Mouse (Mus musculus): Measurements from ENCODE around the gene Mroh2a. TPM values are rescaled to one million over a fixed set of nuclear protein-coding genes. Genes with fewer than 3 reads are reported as not detected.

The Mroh2a gene
- polyA plus RNA-seq, 1 experiment: not detected

DNA sequence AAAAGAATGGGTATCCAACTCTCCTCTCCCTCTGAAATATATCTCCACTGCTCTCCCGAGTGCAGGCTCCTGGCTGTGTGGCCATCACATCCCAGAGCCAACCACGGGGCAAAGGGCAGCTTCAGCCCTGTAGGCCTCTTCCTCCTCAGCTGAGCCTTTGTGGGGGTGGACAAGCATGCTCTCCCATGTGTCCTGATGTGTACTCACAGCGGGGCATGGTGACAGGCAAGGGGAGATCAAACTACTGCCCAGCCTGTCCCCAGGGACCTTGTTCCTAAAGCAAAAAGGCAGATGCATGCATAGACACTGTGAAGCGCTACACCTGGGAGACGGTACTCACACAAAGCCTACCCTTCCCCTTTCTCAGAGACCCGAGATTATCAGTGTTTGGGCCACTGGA lies 33.3 kb downstream of the Mroh2a start:
- no peak overlapping the region for H3K27ac ChIP-seq (ENCODE audit: insufficient read depth, low read depth, low read length)
- H3K4me1 ChIP-seq (ENCODE audit: control insufficient read depth, insufficient read depth, low read length): peaks cover 6% of the 10 kb centered on the region; the same call in 1 of the 2 replicates
- WGBS: 81% methylated on average over 6 of the region's 6 CpGs
- TF ChIP-seq CTCF (IDR thresholded peaks at IDR 0.05; ENCODE audit: insufficient read depth, low read depth, low read length): no peak
- no peak for TF ChIP-seq POLR2A (IDR thresholded peaks at IDR 0.05; ENCODE audit: insufficient read depth, low read depth, low read length)
- H3K4me3 ChIP-seq (ENCODE audit: insufficient read depth, low read depth, low read length): no peak overlapping the region

DNA sequence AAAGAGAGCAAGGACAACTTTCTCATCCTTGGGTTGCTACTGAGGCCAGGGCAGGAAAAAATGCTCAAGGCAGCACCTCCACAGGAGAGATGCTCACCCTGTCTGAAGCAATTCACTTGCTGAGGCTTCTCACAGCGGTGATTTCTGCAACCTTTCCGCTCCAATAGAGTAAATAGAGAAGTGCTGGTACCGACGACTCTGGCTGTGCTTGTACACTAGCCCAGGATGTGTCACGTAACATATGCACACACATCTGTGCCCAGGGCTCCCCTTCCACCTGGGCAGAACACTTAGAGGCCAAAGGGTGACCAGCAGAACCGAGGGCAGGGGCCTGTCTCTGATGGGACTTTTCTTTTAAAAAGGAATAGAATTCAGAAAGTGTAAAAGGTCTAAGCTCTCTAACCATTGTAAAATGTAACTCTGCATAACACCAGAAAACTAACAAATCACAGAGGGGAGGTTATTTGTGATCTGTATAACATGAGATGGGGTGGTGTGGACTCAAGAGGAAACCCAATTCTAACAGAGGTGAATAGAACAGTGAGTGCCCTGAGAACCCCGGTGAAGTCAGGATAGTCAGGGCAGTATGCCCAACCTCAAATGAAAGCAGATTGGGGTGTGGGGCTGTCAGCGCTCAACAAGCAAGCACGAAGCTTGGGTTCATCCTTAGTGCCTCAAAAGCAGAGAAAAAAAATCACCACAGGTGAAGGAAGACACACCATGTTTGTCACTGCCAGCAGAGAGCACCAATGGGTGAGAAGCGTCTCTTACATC lies 34.0 kb downstream of the Mroh2a start:
- H3K4me3 ChIP-seq (ENCODE audit: insufficient read depth, low read depth, low read length): no peak overlapping the region
- no peak for TF ChIP-seq CTCF (IDR thresholded peaks at IDR 0.05; ENCODE audit: insufficient read depth, low read depth, low read length)
- TF ChIP-seq POLR2A (IDR thresholded peaks at IDR 0.05; ENCODE audit: insufficient read depth, low read depth, low read length): no peak

DNA sequence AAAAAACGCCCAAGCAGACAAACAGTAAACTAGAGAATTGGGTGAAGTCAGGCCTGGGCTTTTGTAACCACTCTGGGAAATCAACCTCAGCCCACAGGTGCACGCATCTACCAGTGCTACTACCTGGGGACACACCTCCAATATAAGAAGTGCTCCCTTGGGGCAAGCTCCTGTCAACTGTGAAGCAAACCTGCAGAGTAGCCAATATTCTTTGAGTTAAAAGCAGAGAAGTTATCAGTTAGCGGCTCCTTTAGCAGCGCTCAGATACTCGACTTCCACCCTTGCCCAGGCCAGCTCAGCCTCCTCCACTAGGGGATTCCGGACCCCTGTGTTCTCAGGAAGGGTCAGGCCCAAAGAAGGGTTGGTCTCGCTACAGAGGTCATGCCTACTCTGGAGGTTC lies 34.9 kb downstream of the Mroh2a start:
- H3K4me3 ChIP-seq (ENCODE audit: insufficient read depth, low read depth, low read length): no peak overlapping the region
- no peak overlapping the region for H3K27ac ChIP-seq (ENCODE audit: insufficient read depth, low read depth, low read length)
- no peak for TF ChIP-seq CTCF (IDR thresholded peaks at IDR 0.05; ENCODE audit: insufficient read depth, low read depth, low read length)
- TF ChIP-seq POLR2A (IDR thresholded peaks at IDR 0.05; ENCODE audit: insufficient read depth, low read depth, low read length): no peak
- 87% methylated on average over 7 of the region's 7 CpGs for WGBS
- H3K4me1 ChIP-seq (ENCODE audit: control insufficient read depth, insufficient read depth, low read length): peaks cover 6% of the 10 kb centered on the region; the same call in 1 of the 2 replicates

More for the DNA sequence above, 34.0 kb downstream of the Mroh2a start:
- no peak overlapping the region for H3K27ac ChIP-seq (ENCODE audit: insufficient read depth, low read depth, low read length)
- H3K4me1 ChIP-seq (ENCODE audit: control insufficient read depth, insufficient read depth, low read length): peaks cover 6% of the 10 kb centered on the region; the same call in 1 of the 2 replicates
- WGBS: 83% methylated on average over 10 of the region's 10 CpGs

DNA sequence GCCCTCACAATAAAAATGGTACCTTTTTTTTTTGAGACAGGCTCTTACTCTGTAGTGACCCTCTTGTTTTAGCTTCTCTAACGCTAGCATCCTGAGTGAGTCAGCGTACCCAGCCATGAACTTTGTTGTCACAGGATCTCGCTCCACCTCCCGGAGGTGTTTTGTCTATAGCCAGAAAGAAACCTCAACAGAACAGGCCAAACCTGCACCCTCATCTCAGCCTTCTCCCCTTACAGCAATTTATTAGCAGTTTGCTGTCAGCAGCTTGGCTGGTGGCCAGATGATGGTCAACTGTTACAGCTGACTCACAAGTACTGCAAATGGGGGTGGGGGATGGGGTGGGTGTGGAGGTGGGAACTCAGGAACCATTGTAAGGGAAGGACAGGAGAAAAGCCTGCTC lies 35.5 kb downstream of the Mroh2a start:
- TF ChIP-seq CTCF (IDR thresholded peaks at IDR 0.05; ENCODE audit: insufficient read depth, low read depth, low read length) (no peak), POLR2A (IDR thresholded peaks at IDR 0.05; ENCODE audit: insufficient read depth, low read depth, low read length) (no peak)
- H3K4me1 ChIP-seq (ENCODE audit: control insufficient read depth, insufficient read depth, low read length): peaks cover 6% of the 10 kb centered on the region; the same call in 1 of the 2 replicates
- WGBS: 76% methylated on average over 4 of the region's 4 CpGs
- no peak overlapping the region for H3K27ac ChIP-seq (ENCODE audit: insufficient read depth, low read depth, low read length)
- no peak overlapping the region for H3K4me3 ChIP-seq (ENCODE audit: insufficient read depth, low read depth, low read length)

DNA sequence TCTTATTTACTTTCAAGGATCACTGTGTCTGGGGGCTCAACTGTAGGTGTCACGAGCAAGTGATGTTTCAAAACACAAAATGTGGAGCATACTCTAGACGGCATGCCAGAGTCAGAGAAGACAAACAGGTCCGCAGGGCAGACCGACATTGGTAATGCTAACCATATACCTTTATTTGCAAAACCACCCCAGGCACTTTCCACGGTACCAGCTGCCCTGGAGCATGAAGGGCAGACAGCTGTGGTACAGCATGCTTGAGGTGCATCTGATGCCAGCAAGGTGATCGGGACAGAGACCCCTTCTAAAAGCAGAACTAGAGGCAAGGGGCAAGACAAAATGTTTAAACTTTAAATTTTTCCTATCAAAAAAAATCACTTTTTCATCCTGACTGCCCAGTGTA lies 36.2 kb downstream of the Mroh2a start:
- Histone ChIP-seq H3K4me3 (ENCODE audit: insufficient read depth, low read depth, low read length) (no peak overlapping the region), H3K4me1 (ENCODE audit: control insufficient read depth, insufficient read depth, low read length) (peaks cover 6% of the 10 kb centered on the region; the same call in 1 of the 2 replicates), H3K27ac (ENCODE audit: insufficient read depth, low read depth, low read length) (no peak overlapping the region)
- 77% methylated on average over 6 of the region's 6 CpGs for WGBS
- TF ChIP-seq CTCF (IDR thresholded peaks at IDR 0.05; ENCODE audit: insufficient read depth, low read depth, low read length) (no peak), POLR2A (IDR thresholded peaks at IDR 0.05; ENCODE audit: insufficient read depth, low read depth, low read length) (no peak)

DNA sequence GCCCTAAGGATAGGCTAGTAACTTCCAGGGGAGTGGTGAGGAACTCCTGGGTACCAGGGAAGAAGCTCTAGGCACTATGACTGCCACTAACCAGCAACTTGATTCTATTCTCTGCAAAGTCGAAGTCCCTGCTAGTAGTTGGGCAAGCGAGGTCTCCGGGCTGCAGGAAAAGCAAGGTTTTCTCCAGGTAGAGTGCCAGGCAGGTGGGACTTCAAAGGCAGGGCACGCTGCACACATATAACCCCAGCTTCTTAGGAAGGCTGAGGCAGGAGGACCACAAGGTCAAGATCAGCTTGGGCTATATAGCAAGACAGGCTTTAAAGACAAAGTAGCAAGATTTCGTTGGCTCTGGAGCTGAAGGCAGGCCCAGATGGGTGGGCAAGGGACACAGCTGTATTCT lies 37.0 kb downstream of the Mroh2a start:
- Histone ChIP-seq H3K4me3 (ENCODE audit: insufficient read depth, low read depth, low read length) (no peak overlapping the region), H3K27ac (ENCODE audit: insufficient read depth, low read depth, low read length) (no peak overlapping the region), H3K4me1 (ENCODE audit: control insufficient read depth, insufficient read depth, low read length) (peaks cover 6% of the 10 kb centered on the region; the same call in 1 of the 2 replicates)
- TF ChIP-seq POLR2A (IDR thresholded peaks at IDR 0.05; ENCODE audit: insufficient read depth, low read depth, low read length): no peak
- no peak for TF ChIP-seq CTCF (IDR thresholded peaks at IDR 0.05; ENCODE audit: insufficient read depth, low read depth, low read length)
- whole genome bisulfite sequencing: 95% methylated on average over 5 of the region's 5 CpGs

DNA sequence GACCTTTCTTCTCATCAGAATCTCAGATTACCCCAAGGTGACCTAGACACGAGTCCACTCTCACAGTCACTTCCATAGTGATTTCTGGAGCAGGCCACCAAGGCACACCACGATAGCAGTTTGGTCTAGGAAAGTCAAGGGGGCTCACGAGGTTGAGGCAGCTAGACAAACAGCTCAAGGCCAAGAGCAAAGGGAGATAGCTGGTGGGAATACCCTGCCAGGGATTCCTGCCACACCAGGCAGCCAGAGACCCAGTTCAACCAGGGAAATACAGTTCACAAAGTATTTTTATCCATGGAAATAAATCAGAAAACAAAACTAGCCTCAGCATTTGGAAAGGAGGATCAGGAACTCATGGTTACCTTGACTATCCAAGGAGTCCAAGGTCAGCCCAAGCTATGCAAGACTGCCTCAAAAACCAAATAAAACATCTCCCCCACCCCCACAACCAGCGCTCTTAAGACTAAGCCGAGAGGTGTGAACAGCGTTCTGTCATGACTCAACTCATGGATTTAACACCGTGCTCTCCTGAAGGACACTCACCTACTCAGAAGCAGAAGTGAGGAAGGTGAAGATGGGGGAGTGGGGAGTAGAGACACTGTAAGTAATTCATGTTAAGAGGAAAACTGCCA lies 37.6 kb downstream of the Mroh2a start:
- no peak for TF ChIP-seq POLR2A (IDR thresholded peaks at IDR 0.05; ENCODE audit: insufficient read depth, low read depth, low read length)
- no peak for TF ChIP-seq CTCF (IDR thresholded peaks at IDR 0.05; ENCODE audit: insufficient read depth, low read depth, low read length)
- no peak overlapping the region for H3K4me3 ChIP-seq (ENCODE audit: insufficient read depth, low read depth, low read length)
- WGBS: 88% methylated on average over 7 of the region's 7 CpGs

DNA sequence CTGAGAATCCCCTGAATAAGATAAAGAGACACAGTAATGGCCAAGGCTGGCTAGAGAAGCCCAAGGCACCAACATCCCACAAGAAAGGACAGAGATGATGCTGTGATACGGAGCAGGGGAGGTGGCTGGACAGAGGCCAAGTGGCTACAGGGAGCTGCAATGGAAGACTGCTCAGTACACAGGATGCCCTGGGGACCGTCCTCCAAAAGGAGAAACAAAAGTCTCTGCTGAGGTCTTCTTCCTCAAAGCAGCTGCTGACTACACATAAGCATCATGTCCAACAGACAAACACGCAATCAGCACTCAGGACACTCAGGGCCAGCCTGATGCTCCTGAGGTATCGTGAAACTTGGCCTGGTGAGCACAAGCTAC lies 38.1 kb downstream of the Mroh2a start:
- WGBS: 76% methylated on average over 4 of the region's 4 CpGs
- H3K4me3 ChIP-seq (ENCODE audit: insufficient read depth, low read depth, low read length): no peak overlapping the region
- H3K4me1 ChIP-seq (ENCODE audit: control insufficient read depth, insufficient read depth, low read length): peaks cover 3% of the 10 kb centered on the region; the same call in 1 of the 2 replicates
- TF ChIP-seq POLR2A (IDR thresholded peaks at IDR 0.05; ENCODE audit: insufficient read depth, low read depth, low read length) (no peak), CTCF (IDR thresholded peaks at IDR 0.05; ENCODE audit: insufficient read depth, low read depth, low read length) (no peak)
- no peak overlapping the region for H3K27ac ChIP-seq (ENCODE audit: insufficient read depth, low read depth, low read length)

More for the DNA sequence above, 37.6 kb downstream of the Mroh2a start:
- Histone ChIP-seq H3K27ac (ENCODE audit: insufficient read depth, low read depth, low read length) (no peak overlapping the region), H3K4me1 (ENCODE audit: control insufficient read depth, insufficient read depth, low read length) (peaks cover 3% of the 10 kb centered on the region; the same call in 1 of the 2 replicates)

DNA sequence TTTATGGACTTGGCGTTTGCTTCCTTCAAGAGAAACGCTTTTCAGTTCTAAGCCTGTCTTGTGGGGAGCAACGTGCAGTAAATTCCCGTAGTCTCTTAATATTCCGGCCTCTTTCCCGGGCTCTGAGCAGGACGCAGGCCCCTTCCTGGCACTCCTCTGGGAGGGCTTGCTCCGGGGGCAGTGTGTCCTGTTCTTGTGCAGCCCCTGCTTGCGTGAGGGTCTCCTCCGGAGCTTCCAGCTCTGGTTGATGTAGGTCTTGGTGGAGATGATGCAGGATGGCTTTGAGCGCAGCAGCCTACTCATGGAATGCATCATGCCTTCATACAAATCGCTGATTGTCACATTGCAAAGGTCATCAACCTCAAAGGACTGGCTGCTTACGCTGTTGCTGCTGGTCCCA lies 39.3 kb downstream of the Mroh2a start:
- TF ChIP-seq CTCF (IDR thresholded peaks at IDR 0.05; ENCODE audit: insufficient read depth, low read depth, low read length): no peak
- no peak for TF ChIP-seq POLR2A (IDR thresholded peaks at IDR 0.05; ENCODE audit: insufficient read depth, low read depth, low read length)
- Histone ChIP-seq H3K27ac (ENCODE audit: insufficient read depth, low read depth, low read length) (no peak overlapping the region), H3K4me3 (ENCODE audit: insufficient read depth, low read depth, low read length) (no peak overlapping the region), H3K4me1 (ENCODE audit: control insufficient read depth, insufficient read depth, low read length) (peaks cover 3% of the 10 kb centered on the region; the same call in 1 of the 2 replicates)
- WGBS: 91% methylated on average over 13 of the region's 13 CpGs

All from olfactory bulb, adult 2 months (tissue).